ENCODE assay signal across 10 mouse cellular contexts in genomic region chr14:54427696-54428095, GRCm38 (mm10). TPM values are rescaled to one million over a fixed set of nuclear protein-coding genes. Genes with fewer than 3 reads are reported as not detected.
DNase-seq lines count a peak whose midpoint lies in the region; ATAC-seq lines count a peak whose summit lies in the region.
"Had no signal": no experiment of that assay in that cellular context is flagged by ENCODE, and none has a peak within 500 bp of the region (broad histone marks: within the 10 kb centered on the region; RNA-seq: fewer than 3 reads in every experiment).

No protein-coding gene starts in this region.

- peaks cover 2% of the 10 kb centered on the region for H3K27me3 ChIP-seq in hindbrain, embryonic 10.5 days (ENCODE audit: insufficient read depth, poor library complexity, severe bottlenecking)
- peaks cover 24% of the 10 kb centered on the region for H3K27me3 ChIP-seq in liver, embryonic 16.5 days (ENCODE audit: control insufficient read depth, insufficient read depth, low read depth, low read length)

- DNase-seq in heart, adult 11 months: peak; percentile 69
- DNase-seq in heart, postnatal 10 days: no peak
- DNase-seq in 416B (ENCODE audit: low read depth): peak; percentile 53
- DNase-seq in hindbrain, embryonic 10.5 days (ENCODE audit: low spot score): no peak
- DNase-seq in cerebellum, adult 11-12 months: no peak
- DNase-seq in embryo, embryonic 11 days: no peak
- DNase-seq in thymus, postnatal 36 days: no peak
- DNase-seq: adrenal gland, postnatal 25 days; B cell, adult 2 months had no signal

- no peak overlapping the region for H3K27ac ChIP-seq in hindbrain, embryonic 10.5 days
- H3K27ac ChIP-seq in liver, embryonic 16.5 days (ENCODE audit: low read length): no peak overlapping the region

- intact Hi-C loops in heart, postnatal 10 days (cut with DNase I): no loop called here

- H3K4me1 ChIP-seq in hindbrain, embryonic 10.5 days (replicated peaks): peaks cover 54% of the 10 kb centered on the region
- peaks cover 52% of the 10 kb centered on the region for H3K4me1 ChIP-seq in liver, embryonic 16.5 days (ENCODE audit: control insufficient read depth, low read depth, low read length)

- peaks cover 19% of the 10 kb centered on the region for H3K36me3 ChIP-seq in hindbrain, embryonic 10.5 days
- H3K36me3 ChIP-seq in liver, embryonic 16.5 days (ENCODE audit: control insufficient read depth, insufficient read depth): no peaks in the 10 kb centered on the region; the same call in 1 of the 2 replicates

- H3K9ac ChIP-seq in liver, embryonic 16.5 days (ENCODE audit: low read depth, low read length): no peak overlapping the region

- no peak for ATAC-seq in liver, embryonic 16.5 days (ENCODE audit: low read depth)

- 93% methylated on average over 7 of the region's 7 CpGs for WGBS in hindbrain, embryonic 10.5 days
- 78% methylated on average over 7 of the region's 7 CpGs for WGBS in liver, embryonic 16.5 days (ENCODE audit: insufficient replicate concordance)

- H3K9me3 ChIP-seq in hindbrain, embryonic 10.5 days: no peaks in the 10 kb centered on the region
- no peaks in the 10 kb centered on the region for H3K9me3 ChIP-seq in liver, embryonic 16.5 days (replicated peaks; ENCODE audit: control insufficient read depth, low read length)

- H3K4me2 ChIP-seq in liver, embryonic 16.5 days (ENCODE audit: low read depth, low read length): peak overlapping the region; percentile 76

- H3K4me3 ChIP-seq in hindbrain, embryonic 10.5 days: peak overlapping the region; percentile 71
- H3K4me3 ChIP-seq in liver, embryonic 16.5 days (ENCODE audit: low read depth, low read length): peak overlapping the region; percentile 84; the same call in 1 of the 2 replicates

RNA-seq across cellular contexts. Expression of gene Mrpl52, which starts 1.0 kb away (rescaled TPM):
- total RNA-seq in heart, postnatal 10 days (2021): 100 to 1,000 TPM; 143 to 155 TPM
- 198 and 224 TPM in 2 replicates for polyA plus RNA-seq in hindbrain, embryonic 10.5 days (2016; fragmentation: Nextera tagmentation; extraction: Ambion mirVana)
- polyA plus RNA-seq in liver, embryonic 16.5 days (2015; fragmentation: Nextera tagmentation; extraction: Ambion mirVana): 161 and 178 TPM in 2 replicates

RNA-seq across cellular contexts. Expression of gene Mmp14, which starts 3.7 kb away (rescaled TPM):
- 100 to 1,000 TPM; 106 to 116 TPM for total RNA-seq in heart, postnatal 10 days (2021)
- polyA plus RNA-seq in hindbrain, embryonic 10.5 days (2016; fragmentation: Nextera tagmentation; extraction: Ambion mirVana): 75.1 and 76.1 TPM in 2 replicates
- polyA plus RNA-seq in liver, embryonic 16.5 days (2015; fragmentation: Nextera tagmentation; extraction: Ambion mirVana): 22.9 and 25.3 TPM in 2 replicates

RNA-seq across cellular contexts. Expression of gene Slc7a7, which starts 10.1 kb away (rescaled TPM):
- 1 to 10 TPM; 6.6 to 8.1 TPM for total RNA-seq in heart, postnatal 10 days (2021)
- 5.0 and 5.5 TPM in 2 replicates for polyA plus RNA-seq in hindbrain, embryonic 10.5 days (2016; fragmentation: Nextera tagmentation; extraction: Ambion mirVana)
- 9.5 and 10.5 TPM in 2 replicates for polyA plus RNA-seq in liver, embryonic 16.5 days (2015; fragmentation: Nextera tagmentation; extraction: Ambion mirVana)

RNA-seq across cellular contexts. Expression of gene Lrp10, which starts 36.2 kb away (rescaled TPM):
- total RNA-seq in heart, postnatal 10 days (2021): 10 to 100 TPM; 87.9 to 91.3 TPM
- 30.9 and 32.4 TPM in 2 replicates for polyA plus RNA-seq in hindbrain, embryonic 10.5 days (2016; fragmentation: Nextera tagmentation; extraction: Ambion mirVana)
- polyA plus RNA-seq in liver, embryonic 16.5 days (2015; fragmentation: Nextera tagmentation; extraction: Ambion mirVana): 17.9 and 19.3 TPM in 2 replicates

RNA-seq across cellular contexts. Expression of gene Rem2, which starts 48.2 kb away (rescaled TPM):
- not detected for total RNA-seq in heart, postnatal 10 days (2021)
- polyA plus RNA-seq in hindbrain, embryonic 10.5 days (2016; fragmentation: Nextera tagmentation; extraction: Ambion mirVana): 20.8 and 40.2 TPM in 2 replicates
- 0.09 and 0.34 TPM in 2 replicates for polyA plus RNA-seq in liver, embryonic 16.5 days (2015; fragmentation: Nextera tagmentation; extraction: Ambion mirVana)

Comparison
In these comparisons a context has a peak if more than half of its experiments do, and no peak if none do; other contexts are left out.
1. DNase-seq: peak in heart, adult 11 months (single experiment) and 416B (single experiment); none in heart, postnatal 10 days (0 of 2), hindbrain, embryonic 10.5 days (single experiment), cerebellum, adult 11-12 months (single experiment), embryo, embryonic 11 days (single experiment) and thymus, postnatal 36 days (0 of 2).